Mouse (Mus musculus) lung, adult 2 months (tissue): ENCODE measurements around the gene Kcnd3.

Experiments
- CTCF ChIP-seq: fragments of 200-500 bp; IDR thresholded peaks from 2 replicates; pipeline ENCODE4 v1.5.1; 2011; ENCODE audit warnings: mild to moderate bottlenecking, low read length, control low read depth; ENCODE audit not compliant: insufficient read depth
- POLR2A ChIP-seq: fragments of 200-500 bp; IDR thresholded peaks from 2 replicates; pipeline ENCODE4 v1.6.1; 2011; ENCODE audit warnings: low read depth, mild to moderate bottlenecking, control low read depth, low read length, borderline replicate concordance; ENCODE audit errors: extremely low read depth

DNA sequence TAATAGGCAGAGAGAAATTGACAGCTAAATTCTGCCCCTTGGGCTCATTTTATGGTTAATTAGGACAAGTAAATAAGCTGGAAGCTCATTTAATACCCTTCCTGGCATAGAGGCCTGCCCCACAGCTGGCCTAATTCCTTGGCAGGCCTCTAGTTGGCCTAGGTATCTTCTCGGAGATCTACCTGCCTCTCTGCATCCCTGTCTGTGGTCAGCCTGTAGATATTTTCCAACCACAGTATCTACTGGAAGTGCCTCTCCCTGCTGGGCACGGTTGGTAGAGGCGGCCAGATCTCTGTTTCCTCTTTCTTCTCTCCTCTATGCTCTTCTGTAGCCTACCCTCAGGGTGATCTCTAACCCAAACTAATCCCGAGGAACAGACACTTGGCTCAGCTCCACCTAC, 267.8 kb downstream of the Kcnd3 start:
- TF ChIP-seq CTCF = no peak
- TF ChIP-seq POLR2A = no peak
